Mouse (Mus musculus) intestine, embryonic 16.5 days (tissue): ENCODE data around the gene Gm9922. TPM values are rescaled to one million over a fixed set of nuclear protein-coding genes. Genes with fewer than 3 reads are reported as not detected.

ENCODE experiments used
- ATAC-seq: fragments of 200-750 bp; cut with Nextera tagmentation; 2 replicates; pipeline ENCODE4 v1.8.0; 2017; ENCODE audit warnings: moderate TSS enrichment, moderate library complexity
- H3K27ac ChIP-seq: fragments of 300-500 bp; sonication (generic); 2 replicates; pipeline ENCODE4 v1.5.1; 2014; ENCODE audit warnings: mild to moderate bottlenecking, low read length
- H3K27me3 ChIP-seq: fragments of 300-500 bp; sonication (generic); replicated peaks from 2 replicates; pipeline ENCODE4 v1.6.1; 2014; ENCODE audit warnings: low read length, control low read depth, mixed read lengths; ENCODE audit not compliant: control insufficient read depth, insufficient read depth
- H3K36me3 ChIP-seq: fragments of 300-500 bp; sonication (generic); 2 replicates; pipeline ENCODE4 v1.6.1; 2014; ENCODE audit warnings: low read length, control low read depth; ENCODE audit not compliant: control insufficient read depth, insufficient read depth
- H3K4me1 ChIP-seq: fragments of 300-500 bp; sonication (generic); 2 replicates; pipeline ENCODE4 v1.6.1; 2014; ENCODE audit warnings: low read length, control low read depth, mixed read lengths; ENCODE audit not compliant: control insufficient read depth, insufficient read depth
- H3K4me2 ChIP-seq: fragments of 300-500 bp; sonication (generic); 2 replicates; pipeline ENCODE4 v1.6.1; 2014; ENCODE audit warnings: low read depth, low read length, control low read depth
- H3K4me3 ChIP-seq: fragments of 300-500 bp; sonication (generic); 2 replicates; pipeline ENCODE4 v1.5.1; 2014; ENCODE audit warnings: mild to moderate bottlenecking, low read length
- H3K9ac ChIP-seq: fragments of 300-500 bp; sonication (generic); 2 replicates; pipeline ENCODE4 v1.6.1; 2014; ENCODE audit warnings: low read depth, low read length
- H3K9me3 ChIP-seq: fragments of 300-500 bp; sonication (generic); 2 replicates; pipeline ENCODE4 v1.6.1; 2016; ENCODE audit warnings: low read length, control low read depth; ENCODE audit not compliant: control insufficient read depth
- WGBS: fragments of 180-500 bp; shearing (Covaris S2); extraction: QIAGEN DNeasy Blood & Tissue Kit; methylation state at CpG from one replicate; pipeline ENCODE4 v1.1.7; 2014; 5-methylcytosine and 5-hydroxymethylcytosine counted together
- polyA plus RNA-seq: library from polyadenylated mRNA; unstranded; fragments of >200 nt; fragmentation: Nextera tagmentation; extraction: Ambion mirVana; gene quantifications from 2 replicates; pipeline ENCODE4 v1.2.1, GENCODE M21; 2015

Gene Gm9922
- polyA plus RNA-seq, 1 experiment from 2014 or later: 0.35 TPM

DNA sequence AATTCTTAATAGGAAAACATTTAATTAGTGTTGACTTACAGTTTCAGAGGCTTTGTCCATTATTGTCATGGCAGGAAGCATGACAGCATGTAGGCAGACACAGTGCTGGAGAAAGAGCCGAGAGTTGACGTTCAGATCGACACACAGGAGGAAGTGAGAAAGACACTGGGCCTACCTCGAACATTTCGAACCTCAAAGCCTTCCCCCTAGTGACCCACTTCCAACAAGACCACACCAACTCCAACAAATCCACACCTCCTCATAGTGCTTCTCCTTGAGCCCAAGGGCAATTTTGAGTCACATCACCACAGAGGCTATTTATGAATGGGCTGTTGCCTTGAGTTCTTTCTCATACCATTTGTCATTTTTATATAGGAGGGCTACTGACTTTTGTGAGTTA lies 22.5 kb downstream of the Gm9922 start:
- Histone ChIP-seq H3K27ac (no peak overlapping the region), H3K36me3 (no peaks in the 10 kb centered on the region), H3K4me1 (no peaks in the 10 kb centered on the region), H3K27me3 (no peaks in the 10 kb centered on the region), H3K4me2 (no peak overlapping the region), H3K9me3 (no peaks in the 10 kb centered on the region), H3K9ac (no peak overlapping the region), H3K4me3 (no peak overlapping the region)
- no peak for ATAC-seq
- 85% methylated on average over 5 of the region's 5 CpGs for WGBS

DNA sequence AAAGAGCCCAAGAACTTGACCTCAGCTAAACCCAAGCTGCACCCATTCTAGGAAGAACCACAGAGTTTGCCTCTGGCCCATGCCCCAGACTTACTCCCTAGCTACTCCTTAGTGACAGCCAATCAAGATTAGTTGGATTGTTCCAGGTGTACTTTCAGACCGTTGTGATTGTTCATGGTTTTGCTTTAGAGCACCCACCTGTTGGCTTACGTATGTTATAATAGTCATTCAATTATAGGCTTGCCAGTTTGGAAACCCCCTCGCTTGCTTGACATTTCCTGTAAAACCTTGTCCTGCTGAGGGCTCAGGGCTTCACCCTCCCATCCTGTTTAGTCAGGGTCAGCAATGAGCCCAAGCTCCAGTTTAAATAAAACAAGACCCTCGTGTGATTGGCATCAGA lies 25.1 kb downstream of the Gm9922 start:
- Histone ChIP-seq H3K9ac (no peak overlapping the region), H3K36me3 (no peaks in the 10 kb centered on the region), H3K27me3 (no peaks in the 10 kb centered on the region), H3K9me3 (no peaks in the 10 kb centered on the region), H3K4me3 (no peak overlapping the region), H3K4me2 (no peak overlapping the region), H3K4me1 (no peaks in the 10 kb centered on the region), H3K27ac (no peak overlapping the region)
- WGBS: 82% methylated on average over 4 of the region's 4 CpGs
- no peak for ATAC-seq

DNA sequence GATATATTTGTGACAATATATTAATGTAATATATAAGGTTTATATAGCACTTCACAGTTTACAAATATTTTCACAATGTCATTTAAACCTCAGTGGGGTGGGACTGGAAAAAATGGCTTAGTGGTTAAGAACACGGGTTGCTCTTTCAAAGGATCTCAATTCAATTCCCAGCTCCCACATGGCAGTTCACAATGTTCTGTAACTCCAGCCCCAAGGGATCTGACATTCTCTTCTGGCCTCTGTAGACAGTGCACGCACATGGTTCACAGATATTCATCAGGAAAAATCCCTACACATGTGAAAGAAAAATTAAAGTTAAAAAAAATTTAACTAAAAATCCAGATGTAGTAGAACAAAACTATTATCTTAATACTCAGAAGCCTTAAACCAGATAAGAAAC lies 41.2 kb downstream of the Gm9922 start:
- Histone ChIP-seq H3K36me3 (peaks cover 2% of the 10 kb centered on the region; the same call in 1 of the 2 replicates), H3K4me1 (no peaks in the 10 kb centered on the region), H3K9me3 (no peaks in the 10 kb centered on the region), H3K27me3 (no peaks in the 10 kb centered on the region), H3K9ac (no peak overlapping the region), H3K27ac (no peak overlapping the region), H3K4me2 (no peak overlapping the region), H3K4me3 (no peak overlapping the region)
- 88% methylated on average over 2 of the region's 2 CpGs for WGBS
- ATAC-seq: no peak

DNA sequence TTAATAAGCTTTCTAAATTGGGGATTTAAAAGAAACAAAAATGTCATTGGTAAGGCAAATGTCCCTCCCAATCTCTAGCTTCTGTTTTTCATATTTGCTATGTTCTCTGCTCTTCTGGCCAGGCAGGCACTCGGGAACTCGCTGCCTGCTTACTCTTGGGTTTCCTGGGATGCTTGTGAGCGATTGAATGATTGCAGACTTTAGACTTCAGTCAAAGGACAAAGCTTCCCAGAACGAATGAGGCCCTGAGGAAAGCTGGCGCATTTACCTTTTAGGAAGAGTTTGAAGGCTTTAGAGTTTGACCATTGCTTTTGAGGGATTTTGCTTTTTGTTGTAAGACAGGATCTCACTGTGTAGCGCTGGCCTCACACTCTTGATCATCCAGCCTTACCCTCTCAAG lies 41.9 kb downstream of the Gm9922 start:
- Histone ChIP-seq H3K9me3 (no peaks in the 10 kb centered on the region), H3K27me3 (no peaks in the 10 kb centered on the region), H3K9ac (no peak overlapping the region), H3K36me3 (no peaks in the 10 kb centered on the region), H3K4me2 (no peak overlapping the region), H3K4me3 (no peak overlapping the region), H3K4me1 (no peaks in the 10 kb centered on the region), H3K27ac (no peak overlapping the region)
- 87% methylated on average over 6 of the region's 6 CpGs for WGBS
- ATAC-seq: no peak

Other genes with a start within 250 kb of the Gm9922 start
- 6.5 and 8.4 TPM in 2 replicates for gene Tbc1d4, start 120.6 kb downstream of the Gm9922 start, polyA plus RNA-seq
- gene Commd6, start 89.1 kb downstream of the Gm9922 start, polyA plus RNA-seq: 165 and 176 TPM in 2 replicates
- gene Uchl3, start 75.8 kb downstream of the Gm9922 start, polyA plus RNA-seq: 164 and 170 TPM in 2 replicates
- 19.4 and 21.8 TPM in 2 replicates for gene Lmo7, start 143 bp upstream of the Gm9922 start, polyA plus RNA-seq